Mouse (Mus musculus): ENCODE measurements at regions not wholly inside any gene's neighbourhood (a gene's known extent, or its start where the extent isn't known, plus 50 kb on each side); places are given as distances from the start of the nearest gene placed in this dataset.

GRCm38 (mm10) chr16:47666963-47667362 lies 616.6 kb upstream of the Dppa4 start:
- H3K4me2 ChIP-seq (replicated peaks): no peak overlapping the region
- H3K4me3 ChIP-seq: no peak overlapping the region
- H3K9me3 ChIP-seq: no peaks in the 10 kb centered on the region
- no peaks in the 10 kb centered on the region for H3K4me1 ChIP-seq
- no peaks in the 10 kb centered on the region for H3K36me3 ChIP-seq
- no peak overlapping the region for H3K27ac ChIP-seq (replicated peaks)
- no peak for ATAC-seq (ENCODE audit: low FRiP score, low read depth)
- H3K27me3 ChIP-seq: no peaks in the 10 kb centered on the region
- H3K9ac ChIP-seq (replicated peaks): no peak overlapping the region
- 87% methylated on average over 4 of the region's 4 CpGs for WGBS

GRCm38 (mm10) chr16:47692103-47692502 lies 591.4 kb upstream of the Dppa4 start:
- Histone ChIP-seq H3K9ac (replicated peaks) (no peak overlapping the region), H3K27me3 (no peaks in the 10 kb centered on the region), H3K4me3 (no peak overlapping the region), H3K9me3 (no peaks in the 10 kb centered on the region), H3K4me2 (replicated peaks) (no peak overlapping the region), H3K4me1 (no peaks in the 10 kb centered on the region), H3K27ac (replicated peaks) (no peak overlapping the region), H3K36me3 (no peaks in the 10 kb centered on the region)
- ATAC-seq (ENCODE audit: low FRiP score, low read depth): peak; percentile 53

- peak; percentile 64; the same call in 1 of the 2 replicates for ATAC-seq (ENCODE audit: low FRiP score, low read depth)
- Histone ChIP-seq H3K4me1 (no peaks in the 10 kb centered on the region), H3K27ac (replicated peaks) (no peak overlapping the region), H3K4me3 (no peak overlapping the region), H3K4me2 (replicated peaks) (no peak overlapping the region), H3K9ac (replicated peaks) (no peak overlapping the region), H3K27me3 (no peaks in the 10 kb centered on the region), H3K36me3 (no peaks in the 10 kb centered on the region), H3K9me3 (no peaks in the 10 kb centered on the region)
- 38% methylated on average over 2 of the region's 3 CpGs for WGBS
Measured at GRCm38 (mm10) chr16:47692812-47693211, 590.7 kb upstream of the Dppa4 start.

DNA sequence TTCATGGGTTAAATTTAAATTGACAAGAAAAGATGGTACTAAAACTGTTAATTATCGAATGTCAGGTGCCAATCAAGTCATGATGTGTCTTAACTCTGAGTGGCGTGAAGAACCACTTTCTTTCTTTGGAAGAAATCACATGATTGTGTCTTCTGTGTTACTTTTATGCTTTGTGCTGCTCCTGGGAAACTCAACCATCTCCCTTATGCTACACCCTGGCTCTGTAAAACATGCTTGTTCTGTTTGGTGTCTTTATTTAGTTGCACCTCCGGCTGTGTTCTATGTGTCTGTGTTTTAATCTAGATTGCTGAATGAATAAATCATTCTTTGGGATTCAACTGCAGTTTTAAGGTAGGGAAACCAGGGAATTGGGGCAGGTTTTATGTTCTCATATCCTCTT lies 589.6 kb upstream of the Dppa4 start:
- no peak for ATAC-seq (ENCODE audit: low FRiP score, low read depth)
- Histone ChIP-seq H3K4me3 (no peak overlapping the region), H3K4me2 (replicated peaks) (no peak overlapping the region), H3K36me3 (no peaks in the 10 kb centered on the region), H3K27me3 (no peaks in the 10 kb centered on the region), H3K27ac (replicated peaks) (no peak overlapping the region), H3K9me3 (no peaks in the 10 kb centered on the region), H3K4me1 (no peaks in the 10 kb centered on the region), H3K9ac (replicated peaks) (no peak overlapping the region)
- 60% methylated on average over 3 of the region's 3 CpGs for WGBS

Measured in midbrain, embryonic 12.5 days (tissue).